Mouse (Mus musculus) testis, adult 2 months (tissue): ENCODE measurements around the gene Stard3.

Source experiments
- CTCF ChIP-seq: fragments of 200-500 bp; IDR thresholded peaks from 2 replicates; pipeline ENCODE4 v1.5.1; 2012; ENCODE audit warnings: low read depth, mild to moderate bottlenecking, inconsistent platforms, low read length, moderate library complexity; ENCODE audit not compliant: control insufficient read depth, insufficient read depth, insufficient replicate concordance
- POLR2A ChIP-seq: fragments of 200-500 bp; IDR thresholded peaks from 2 replicates; pipeline ENCODE4 v1.6.1; 2012; ENCODE audit warnings: low read depth, mild to moderate bottlenecking, inconsistent platforms, low read length, moderate library complexity; ENCODE audit not compliant: control insufficient read depth

DNA sequence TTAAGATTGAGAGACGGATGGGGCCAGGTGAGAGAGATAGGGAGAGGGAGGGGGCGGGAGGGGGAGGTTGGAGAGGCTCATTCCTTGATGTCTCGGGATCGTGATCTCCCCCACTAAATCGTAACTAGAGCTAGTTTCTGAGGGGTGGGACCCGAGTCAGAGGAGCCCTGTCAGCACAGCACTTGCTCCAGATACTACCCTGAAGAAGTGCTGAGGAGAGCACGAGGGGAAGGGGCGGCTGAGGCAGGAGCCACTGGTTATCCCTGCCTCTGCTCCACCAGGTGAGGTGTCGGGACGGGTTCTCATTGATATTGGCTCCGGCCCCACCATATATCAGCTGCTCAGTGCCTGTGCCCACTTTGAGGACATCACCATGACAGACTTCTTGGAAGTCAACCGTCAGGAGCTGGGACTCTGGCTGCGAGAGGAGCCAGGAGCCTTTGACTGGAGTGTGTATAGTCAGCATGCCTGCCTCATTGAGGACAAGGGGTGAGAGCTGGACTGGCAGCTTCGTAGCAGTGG is 28.9 kb downstream of the Stard3 start:
- TF ChIP-seq POLR2A (no peak), CTCF (no peak)
